Mouse (Mus musculus): ENCODE data around the gene Tmem269.

Gene Tmem269

DNA sequence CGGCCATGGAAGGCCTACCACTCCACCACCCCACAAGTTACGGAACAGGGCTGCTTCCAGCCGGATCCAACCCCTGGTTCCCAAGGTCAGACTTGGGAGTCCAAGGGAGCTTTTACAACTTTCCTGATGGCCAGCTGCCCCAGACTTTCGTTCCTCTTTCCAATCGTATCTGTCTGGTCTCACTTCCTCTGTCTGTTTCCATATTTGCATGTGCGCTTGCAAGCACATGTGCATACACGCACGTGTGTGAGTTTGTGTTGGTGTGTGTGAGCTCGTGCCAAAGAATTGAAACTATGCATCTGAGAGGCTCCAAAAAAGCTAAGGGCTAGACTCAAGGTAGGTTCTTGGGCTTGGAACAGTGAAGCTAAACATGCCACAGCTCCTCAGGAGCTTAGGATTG lies 36.6 kb downstream of the Tmem269 start:
- in situ Hi-C loops (cut with MboI) = no loop called here

GRCm38 (mm10) chr4:119180133-119180707 lies 37.8 kb downstream of the Tmem269 start:
- in situ Hi-C loops (cut with MboI) = no loop called here

- in situ Hi-C loops (cut with MboI) = no loop called here
These were observed 39.7 kb downstream of the Tmem269 start for GRCm38 (mm10) chr4:119178331-119178730.

DNA sequence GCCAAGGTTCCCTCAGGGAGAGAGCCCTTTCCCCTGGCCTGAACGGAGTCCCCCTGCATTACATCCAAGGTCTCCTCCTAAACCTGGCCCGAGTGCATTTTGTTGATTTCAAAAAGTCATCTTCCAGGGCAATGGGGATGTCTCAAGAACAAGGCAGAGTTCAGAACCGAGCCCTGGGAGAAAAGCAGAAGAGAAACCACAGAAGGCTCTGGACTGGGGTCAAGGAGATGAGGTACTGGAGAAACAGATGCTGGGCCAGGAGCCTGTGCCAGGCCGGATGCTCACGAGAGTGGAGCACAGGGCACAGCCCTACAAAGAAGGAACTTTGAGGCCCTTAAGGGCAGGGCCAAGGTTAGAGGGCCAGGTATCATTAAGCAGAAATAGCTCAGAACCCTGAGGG lies 40.3 kb downstream of the Tmem269 start:
- in situ Hi-C loops (cut with MboI) = no loop called here

GRCm38 (mm10) chr4:119173851-119174453 lies 44.1 kb downstream of the Tmem269 start, which contains the start of gene Zfp691:
TSS of gene Zfp691 (minus strand) at chr4:119174195.
- in situ Hi-C loops (cut with MboI) = loop anchor here (5.0 to 25.0 kb wide), 2 partner anchors 172 to 537 kb away; no protein-coding TSS in a partner anchor

- in situ Hi-C loops (cut with MboI) = loop anchor here (5.0 to 25.0 kb wide), 2 partner anchors 171 to 536 kb away; no protein-coding TSS in a partner anchor
These were observed 44.9 kb downstream of the Tmem269 start for GRCm38 (mm10) chr4:119172919-119173650.

- in situ Hi-C loops (cut with MboI) = loop anchor here (25.0 kb wide), 1 partner anchor 530 kb away; no protein-coding TSS in a partner anchor
These were observed 50.4 kb downstream of the Tmem269 start for GRCm38 (mm10) chr4:119167663-119168062.

GRCm38 (mm10) chr4:119167068-119167467 lies 50.9 kb downstream of the Tmem269 start:
- in situ Hi-C loops (cut with MboI) = loop anchor here (25.0 kb wide), 1 partner anchor 530 kb away; no protein-coding TSS in a partner anchor

GRCm38 (mm10) chr4:119165916-119166315 lies 52.1 kb downstream of the Tmem269 start:
- in situ Hi-C loops (cut with MboI) = loop anchor here (25.0 kb wide), 1 partner anchor 529 kb away; no protein-coding TSS in a partner anchor

- in situ Hi-C loops (cut with MboI) = loop anchor here (25.0 kb wide), 1 partner anchor 526 kb away; no protein-coding TSS in a partner anchor
These were observed 55.0 kb downstream of the Tmem269 start for GRCm38 (mm10) chr4:119162990-119163389.

GRCm38 (mm10) chr4:119161358-119161757 lies 56.7 kb downstream of the Tmem269 start:
- in situ Hi-C loops (cut with MboI) = loop anchor here (25.0 kb wide), 1 partner anchor 524 kb away; no protein-coding TSS in a partner anchor

DNA sequence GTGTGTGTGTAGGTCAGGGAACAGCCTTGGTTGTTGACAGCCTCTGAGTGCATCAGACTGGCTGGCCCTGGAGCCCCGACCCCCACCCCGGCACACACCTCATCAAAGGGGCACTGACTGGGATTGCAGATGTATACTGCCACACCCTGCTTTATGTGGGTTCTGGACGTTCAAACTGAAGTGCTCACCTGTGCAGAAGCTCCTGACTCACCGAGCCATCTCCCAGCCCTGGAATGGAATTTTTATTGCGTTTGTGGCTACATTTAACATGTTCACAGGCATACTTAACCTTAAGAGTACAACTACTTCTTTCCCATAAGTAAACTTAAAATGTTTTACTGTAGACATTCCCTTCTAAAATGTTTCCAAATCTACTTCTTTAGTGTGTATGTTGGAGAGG lies 60.1 kb downstream of the Tmem269 start:
- in situ Hi-C loops (cut with MboI) = loop anchor here (25.0 kb wide), 1 partner anchor 521 kb away; no protein-coding TSS in a partner anchor

DNA sequence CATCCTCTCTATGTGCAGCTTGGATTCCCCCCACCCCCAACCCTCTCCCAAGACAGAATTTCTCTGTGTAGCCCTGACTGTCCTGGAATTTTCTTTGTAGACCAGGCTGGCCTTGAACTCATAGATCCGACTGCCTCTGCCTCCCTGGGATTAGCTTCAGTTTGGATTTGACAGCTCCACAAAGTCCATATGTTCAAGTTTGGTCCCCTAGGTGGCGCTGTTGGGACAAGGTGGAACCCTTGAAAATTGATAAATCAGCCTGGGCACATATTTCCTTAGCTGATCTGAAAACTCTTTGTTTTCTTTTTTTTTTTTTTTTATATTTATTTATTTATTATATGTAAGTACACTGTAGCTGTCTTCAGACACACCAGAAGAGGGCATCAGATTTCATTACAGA lies 60.8 kb downstream of the Tmem269 start:
- in situ Hi-C loops (cut with MboI) = loop anchor here (25.0 kb wide), 1 partner anchor 520 kb away; no protein-coding TSS in a partner anchor

All from mature B cell (primary cell).